Mouse (Mus musculus) heart, adult 2 months (tissue): ENCODE measurements around the gene Ago1.

Source experiments
- CTCF ChIP-seq: fragments of 200-600 bp; IDR thresholded peaks from 2 replicates; pipeline ENCODE4 v1.8.1; 2022; ENCODE audit warnings: antibody characterized with exemption, mild to moderate bottlenecking, moderate library complexity
- EP300 ChIP-seq: fragments of 200-500 bp; IDR thresholded peaks from 2 replicates; pipeline ENCODE4 v1.6.1; 2011; ENCODE audit warnings: low read depth, low read length, control low read depth; ENCODE audit not compliant: insufficient read depth
- POLR2A ChIP-seq: fragments of 200-500 bp; IDR thresholded peaks from 2 replicates; pipeline ENCODE4 v1.6.1; 2011; ENCODE audit warnings: mild to moderate bottlenecking, low read depth, low read length, control low read depth; ENCODE audit not compliant: insufficient read depth

DNA sequence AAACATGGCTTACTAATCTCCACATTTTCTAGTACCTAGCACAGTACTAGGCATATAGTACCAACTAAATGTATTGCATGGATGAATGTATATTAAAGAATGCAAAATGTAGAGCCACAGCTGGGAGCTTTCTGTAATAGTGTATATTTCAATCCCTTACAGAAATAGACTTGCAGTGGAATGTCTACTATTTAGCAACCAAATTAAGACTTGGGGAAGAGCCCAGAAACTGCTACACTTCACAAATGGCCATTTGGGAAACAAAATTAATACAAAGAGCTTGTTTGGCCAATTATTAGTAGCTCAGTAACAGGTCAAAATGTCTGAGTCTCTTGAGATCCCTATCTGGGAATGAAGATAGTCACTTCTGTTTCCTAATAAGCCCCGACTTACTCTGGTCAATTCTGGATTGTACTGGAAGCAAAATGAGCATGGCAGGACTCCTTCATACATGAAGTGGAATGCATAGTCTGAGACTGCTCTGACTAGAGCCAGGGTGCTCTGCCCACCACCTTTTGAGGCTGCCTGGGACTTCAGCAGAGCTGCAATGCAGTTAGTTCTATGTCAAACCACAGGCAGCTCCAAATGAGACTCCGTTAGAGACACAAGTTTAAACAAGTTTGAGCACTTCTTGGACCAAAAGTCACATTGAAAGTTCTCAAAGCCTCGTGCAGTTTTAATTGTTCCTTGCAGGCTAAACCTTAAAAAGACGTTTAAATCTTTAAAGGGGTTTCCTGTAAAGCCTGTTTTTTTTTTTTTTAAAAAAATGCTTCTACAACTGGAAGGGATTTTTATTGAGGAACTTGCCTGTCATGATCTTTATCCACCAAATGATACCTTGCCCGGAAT, 27.8 kb upstream of the Ago1 start:
- TF ChIP-seq CTCF = no peak
- no peak for TF ChIP-seq POLR2A
- TF ChIP-seq EP300 = no peak
